Mouse (Mus musculus): ENCODE results near the gene Rcc2.

DNA sequence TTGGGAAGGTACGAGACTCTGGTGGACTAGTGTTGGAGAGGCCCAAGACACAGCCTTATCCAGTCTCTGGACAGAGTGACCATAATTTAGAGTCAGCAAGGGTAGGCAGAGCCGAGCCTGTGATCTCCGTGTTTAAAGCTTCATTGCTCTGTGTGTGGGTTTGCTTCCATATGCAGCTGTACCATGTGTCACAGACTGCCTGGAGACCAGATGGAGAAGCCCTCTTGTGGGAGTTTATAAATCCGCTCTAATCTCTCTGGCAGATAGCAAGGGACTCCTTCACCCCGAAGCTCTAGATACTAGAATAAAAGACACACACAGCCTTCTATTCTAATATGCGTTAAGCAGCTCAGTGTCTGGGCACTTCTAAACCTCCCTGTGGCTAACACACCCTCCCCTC, 24.4 kb downstream of the Rcc2 start:
- TF ChIP-seq CTCF (IDR thresholded peaks at IDR 0.05; ENCODE audit: insufficient read depth, low read length) (no peak), POLR2A (IDR thresholded peaks at IDR 0.05; ENCODE audit: borderline replicate concordance, extremely low read depth, low read depth, low read length) (no peak)
